Mouse (Mus musculus) megakaryocyte, embryonic 14.5 days (primary cell): ENCODE data around the gene Grin2d. TPM values are rescaled to one million over a fixed set of nuclear protein-coding genes. Genes with fewer than 3 reads are reported as not detected.
A peak's percentile ranks its signal among the peaks of the same experiment; 100 is the strongest.

Source experiments
- H3K27me3 ChIP-seq: replicated peaks from 2 replicates; pipeline ENCODE3; 2012; ENCODE audit warnings: inconsistent platforms
- H3K36me3 ChIP-seq: replicated peaks from 2 replicates; pipeline ENCODE3; 2012; ENCODE audit warnings: low read length, inconsistent platforms, mixed read lengths
- H3K4me1 ChIP-seq: 2 replicates; pipeline ENCODE4 v1.6.1; 2012; ENCODE audit warnings: inconsistent platforms
- H3K4me3 ChIP-seq: replicated peaks from 2 replicates; pipeline ENCODE3; 2012; ENCODE audit warnings: moderate library complexity, mild to moderate bottlenecking, inconsistent platforms
- H3K9me3 ChIP-seq: 2 replicates; pipeline ENCODE4 v1.6.1; 2012; ENCODE audit warnings: inconsistent platforms
- FLI1 ChIP-seq: IDR thresholded peaks from 2 replicates; pipeline ENCODE4 v1.6.1; 2012; ENCODE audit warnings: low read length, inconsistent platforms, mixed read lengths
- GATA1 ChIP-seq: IDR thresholded peaks from 3 replicates; pipeline ENCODE4 v1.6.1; 2012; ENCODE audit warnings: mixed read lengths, low read length, inconsistent platforms, borderline replicate concordance
- polyA plus RNA-seq: library from polyadenylated mRNA; stranded (reverse); fragments of >175 nt; gene quantifications from 2 replicates; pipeline ENCODE4 v1.2.3, GENCODE M21; 2012; ENCODE audit warnings: low replicate concordance; ENCODE audit not compliant: insufficient read depth

Grin2d gene
- polyA plus RNA-seq, 1 experiment, result 0.31 TPM

DNA sequence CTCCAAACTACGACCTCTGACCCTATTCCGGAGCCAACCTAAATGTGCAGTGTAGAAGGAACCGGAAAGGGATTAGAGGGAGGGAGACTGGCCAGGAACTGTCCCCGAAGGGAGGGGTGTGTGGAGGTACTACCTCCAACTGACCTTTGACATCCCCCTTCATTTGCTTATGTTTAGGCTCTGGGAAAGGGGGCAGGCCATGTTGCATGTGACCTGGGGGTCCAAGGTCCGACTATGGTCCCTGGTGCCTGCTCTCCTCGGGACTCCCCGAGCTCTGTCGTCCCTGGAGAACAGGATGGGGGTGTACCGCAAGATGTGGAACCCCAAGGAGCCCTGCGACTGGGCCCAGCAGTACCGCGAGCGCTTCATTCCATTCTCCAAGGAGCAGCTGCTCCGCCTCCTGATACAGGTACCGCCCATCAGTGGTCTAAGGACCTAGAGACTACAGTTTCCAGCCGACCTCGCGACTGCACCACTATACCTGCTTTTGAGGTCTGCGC, 19.1 kb upstream of the Grin2d start:
- 0 out of 2 replicates have a peak, but pooled peaks cover 3% of the 10 kb centered on the region for H3K9me3 ChIP-seq
- TF ChIP-seq GATA1 (no peak), FLI1 (no peak)
- H3K36me3 ChIP-seq, result peaks cover 14% of the 10 kb centered on the region
- peak overlapping the region; percentile 94 for H3K4me3 ChIP-seq
- peaks cover 8% of the 10 kb centered on the region for H3K27me3 ChIP-seq
- H3K4me1 ChIP-seq, result peaks cover 47% of the 10 kb centered on the region

DNA sequence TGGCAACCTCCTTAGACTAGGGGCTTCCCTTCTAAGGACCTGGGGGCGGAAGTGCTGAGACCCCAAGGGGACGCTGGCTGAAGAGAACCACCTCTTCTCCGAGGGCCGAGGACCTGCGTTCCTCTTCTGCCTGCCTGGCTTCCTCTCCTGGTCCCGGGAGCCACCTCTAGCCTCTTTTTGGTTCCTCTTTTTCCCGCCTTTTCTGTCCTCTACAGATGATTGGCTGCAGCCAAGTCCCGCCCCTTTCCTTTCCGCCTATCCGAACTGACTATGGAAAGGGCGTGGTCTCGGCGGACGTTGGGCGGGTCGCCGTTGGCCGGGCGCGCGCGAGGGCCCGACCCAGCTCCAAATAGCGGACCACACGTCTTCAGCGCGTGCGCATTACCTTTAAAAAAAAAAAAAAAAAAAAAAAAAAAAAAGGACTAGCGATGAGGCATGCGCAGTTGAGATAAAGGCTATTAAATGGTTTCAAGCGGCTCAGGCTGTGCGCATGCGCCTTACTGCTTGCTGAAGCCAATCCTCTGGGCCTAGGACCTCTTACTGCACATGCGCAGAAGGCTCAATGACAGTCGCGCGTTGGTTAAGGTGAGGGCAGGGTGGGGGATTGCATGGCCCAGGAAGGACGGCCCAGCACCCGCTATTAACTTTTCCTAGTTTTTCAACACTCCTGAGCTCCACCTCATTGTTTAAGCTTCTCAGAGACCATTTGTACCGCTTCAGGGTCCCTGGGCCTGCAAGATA, 18.5 kb upstream of the Grin2d start, which contains the start of the genes Syngr4 and Tmem143:
Syngr4 (minus strand) TSS at position 198 of the 741 bp plus-strand sequence.
Tmem143 (plus strand) TSS at position 425 of the 741 bp plus-strand sequence.
- H3K4me3 ChIP-seq, result peak within 1 kb of the TSS; percentile 94
- peaks cover 8% of the 10 kb centered on the region for H3K27me3 ChIP-seq
- peaks cover 45% of the 10 kb centered on the region for H3K4me1 ChIP-seq
- 0 out of 2 replicates have a peak, but pooled peaks cover 3% of the 10 kb centered on the region for H3K9me3 ChIP-seq
- TF ChIP-seq GATA1 (no peak), FLI1 (peak; percentile 75; the same call in 1 of the 2 replicates)
- peaks cover 14% of the 10 kb centered on the region for H3K36me3 ChIP-seq

DNA sequence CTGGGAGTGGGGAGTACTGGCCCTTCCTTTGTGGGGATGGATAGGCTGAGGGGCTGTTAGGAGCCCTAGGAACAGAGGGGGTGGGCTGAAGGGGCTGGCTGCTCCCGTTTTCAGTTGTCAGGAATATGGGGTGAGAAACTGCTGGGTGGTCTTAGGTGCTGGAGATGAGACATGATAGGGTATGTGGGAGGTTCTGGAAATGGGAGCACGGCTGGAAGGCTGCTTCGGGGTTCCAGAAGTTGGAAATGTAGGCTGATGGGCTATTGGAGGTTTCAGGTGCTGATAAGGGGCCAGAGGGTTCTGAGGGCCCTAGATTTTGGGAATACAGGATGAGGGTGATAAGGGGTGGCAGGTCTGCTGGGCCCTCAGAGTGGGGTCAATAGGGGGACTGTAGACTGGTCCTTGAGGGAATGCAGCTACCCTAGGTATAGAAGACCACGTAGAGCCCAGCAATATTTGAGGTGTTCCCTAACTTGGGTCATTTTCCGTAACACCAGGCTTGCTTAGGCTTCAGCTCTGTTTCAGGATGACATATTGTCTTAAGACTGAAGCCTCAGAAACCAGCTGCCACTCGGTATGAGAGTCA, 17.8 kb upstream of the Grin2d start:
- H3K9me3 ChIP-seq, result 0 out of 2 replicates have a peak, but pooled peaks cover 3% of the 10 kb centered on the region
- peaks cover 41% of the 10 kb centered on the region for H3K4me1 ChIP-seq
- H3K27me3 ChIP-seq, result peaks cover 8% of the 10 kb centered on the region
- TF ChIP-seq GATA1 (no peak), FLI1 (no peak)
- H3K4me3 ChIP-seq, result peak overlapping the region; percentile 94
- peaks cover 14% of the 10 kb centered on the region for H3K36me3 ChIP-seq

DNA sequence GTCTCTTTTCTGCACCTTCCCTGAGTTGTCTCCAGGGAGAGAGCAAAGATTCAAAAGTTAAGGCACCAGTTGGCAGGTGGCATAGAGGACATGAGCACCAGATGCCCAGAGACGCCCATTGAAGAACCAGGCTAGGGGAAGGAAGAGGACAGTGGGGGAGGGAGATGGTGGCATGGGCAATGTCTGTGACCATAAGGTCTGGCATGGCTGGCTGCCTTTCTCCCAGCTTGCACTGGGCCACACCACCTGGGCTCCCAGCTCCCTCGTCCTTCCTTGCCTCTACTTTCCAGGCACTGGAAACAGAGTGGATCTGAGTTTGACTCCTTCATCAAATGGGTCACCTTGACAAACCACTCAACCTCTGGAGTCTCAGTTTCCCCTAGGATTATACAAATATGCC, 14.5 kb upstream of the Grin2d start:
- no peak for TF ChIP-seq GATA1
- TF ChIP-seq FLI1, result no peak
- no peak overlapping the region for H3K4me3 ChIP-seq
- H3K9me3 ChIP-seq, result 0 out of 2 replicates have a peak, but pooled peaks cover 3% of the 10 kb centered on the region
- peaks cover 8% of the 10 kb centered on the region for H3K27me3 ChIP-seq
- H3K4me1 ChIP-seq, result peaks cover 45% of the 10 kb centered on the region
- no peaks in the 10 kb centered on the region for H3K36me3 ChIP-seq

DNA sequence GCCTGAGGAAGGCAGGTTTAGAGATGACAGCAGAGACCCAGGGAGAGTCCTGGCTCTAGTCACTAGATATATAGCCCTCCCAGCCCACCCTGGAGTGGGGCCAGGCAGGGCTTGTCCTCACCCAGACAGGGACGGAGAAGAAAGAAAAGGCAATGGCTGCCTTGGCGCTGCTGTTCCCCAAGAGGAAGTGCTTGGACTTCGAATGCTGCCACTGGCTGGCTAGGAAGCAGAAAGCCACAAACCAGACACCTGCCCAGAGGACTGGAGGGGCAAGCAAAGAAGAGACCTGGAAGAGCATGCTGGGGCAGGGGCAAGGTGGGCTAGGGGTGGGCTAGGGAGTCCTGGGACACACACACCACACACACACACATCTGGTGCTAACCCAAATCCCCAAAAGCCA, 9.1 kb upstream of the Grin2d start:
- H3K27me3 ChIP-seq, result no peaks in the 10 kb centered on the region
- no peaks in the 10 kb centered on the region for H3K9me3 ChIP-seq
- H3K36me3 ChIP-seq, result peaks cover 43% of the 10 kb centered on the region
- TF ChIP-seq FLI1, result no peak
- TF ChIP-seq GATA1, result no peak
- no peak overlapping the region for H3K4me3 ChIP-seq
- H3K4me1 ChIP-seq, result peaks cover 27% of the 10 kb centered on the region

DNA sequence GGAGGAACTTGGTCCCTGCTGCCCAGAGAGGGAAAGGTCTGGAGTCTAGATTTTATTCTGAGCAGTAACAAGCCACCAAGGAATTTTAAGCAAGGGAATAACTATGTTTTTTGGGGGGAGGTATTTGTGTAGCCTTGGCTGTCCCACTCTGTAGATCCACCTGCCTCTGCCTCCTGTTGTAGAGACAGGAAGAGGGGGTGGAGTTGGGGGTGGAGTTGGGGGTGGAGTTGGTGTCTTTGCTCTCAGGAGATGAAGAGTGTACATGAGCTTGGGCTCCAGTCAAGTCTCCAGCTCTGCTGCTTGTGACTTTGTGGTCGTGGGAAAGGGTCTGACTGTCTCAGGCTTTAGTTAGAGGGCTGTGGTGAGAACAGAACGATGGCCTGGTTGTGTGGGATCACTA, 2.8 kb upstream of the Grin2d start:
- H3K36me3 ChIP-seq, result peaks cover 97% of the 10 kb centered on the region
- no peak overlapping the region for H3K4me3 ChIP-seq

DNA sequence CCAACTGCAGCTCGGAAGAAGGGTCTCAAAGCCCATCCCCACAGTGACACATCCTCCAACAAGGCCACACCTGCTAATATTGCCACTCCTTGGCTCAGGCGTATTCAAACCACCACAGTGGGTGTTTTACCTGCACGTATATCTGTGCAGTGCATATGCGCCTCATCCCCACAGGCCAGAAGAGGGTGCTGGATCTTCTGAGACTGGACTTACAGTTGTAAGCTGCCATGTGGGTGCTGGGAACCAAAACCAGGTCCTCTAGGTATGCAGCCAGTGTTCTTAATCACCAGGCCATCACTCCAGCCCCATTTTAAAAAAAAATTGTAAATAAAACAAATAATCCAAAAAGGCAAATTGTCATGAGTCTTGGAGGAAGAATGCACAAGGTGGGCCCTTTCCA, 2.4 kb upstream of the Grin2d start:
- Histone ChIP-seq H3K4me1 (peaks cover 14% of the 10 kb centered on the region), H3K4me3 (no peak overlapping the region), H3K9me3 (0 out of 2 replicates have a peak, but pooled peaks cover 3% of the 10 kb centered on the region), H3K27me3 (no peaks in the 10 kb centered on the region), H3K36me3 (peaks cover 97% of the 10 kb centered on the region)
- no peak for TF ChIP-seq GATA1
- TF ChIP-seq FLI1, result no peak

More for the DNA sequence above, 2.8 kb upstream of the Grin2d start:
- Histone ChIP-seq H3K9me3 (0 out of 2 replicates have a peak, but pooled peaks cover 3% of the 10 kb centered on the region), H3K27me3 (no peaks in the 10 kb centered on the region), H3K4me1 (peaks cover 11% of the 10 kb centered on the region; the same call in 1 of the 2 replicates)
- TF ChIP-seq GATA1 (no peak), FLI1 (no peak)

DNA sequence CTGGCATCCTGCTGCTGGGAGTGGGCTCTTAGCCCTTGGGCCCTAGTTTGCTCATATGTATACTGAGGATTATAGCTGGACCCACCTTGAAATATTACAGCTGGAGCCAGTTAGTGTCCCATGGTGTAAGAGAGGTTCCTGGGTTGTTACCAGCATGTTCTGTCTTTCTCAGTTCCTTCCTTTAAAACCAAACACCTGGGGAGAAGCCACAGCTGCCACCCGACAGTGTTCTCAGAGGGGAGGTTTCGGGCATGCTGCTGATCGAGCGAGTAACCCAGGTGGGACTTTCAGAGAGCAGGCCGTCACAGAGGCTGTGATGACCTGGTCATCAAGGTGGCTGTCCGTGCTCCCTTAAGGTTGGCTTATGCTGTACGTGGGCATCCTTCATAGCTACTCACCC, 1.3 kb downstream of the Grin2d start:
- Histone ChIP-seq H3K4me1 (peaks cover 33% of the 10 kb centered on the region), H3K4me3 (no peak overlapping the region), H3K9me3 (0 out of 2 replicates have a peak, but pooled peaks cover 3% of the 10 kb centered on the region), H3K36me3 (peaks cover 81% of the 10 kb centered on the region), H3K27me3 (peaks cover 2% of the 10 kb centered on the region)
- no peak for TF ChIP-seq FLI1
- no peak for TF ChIP-seq GATA1

DNA sequence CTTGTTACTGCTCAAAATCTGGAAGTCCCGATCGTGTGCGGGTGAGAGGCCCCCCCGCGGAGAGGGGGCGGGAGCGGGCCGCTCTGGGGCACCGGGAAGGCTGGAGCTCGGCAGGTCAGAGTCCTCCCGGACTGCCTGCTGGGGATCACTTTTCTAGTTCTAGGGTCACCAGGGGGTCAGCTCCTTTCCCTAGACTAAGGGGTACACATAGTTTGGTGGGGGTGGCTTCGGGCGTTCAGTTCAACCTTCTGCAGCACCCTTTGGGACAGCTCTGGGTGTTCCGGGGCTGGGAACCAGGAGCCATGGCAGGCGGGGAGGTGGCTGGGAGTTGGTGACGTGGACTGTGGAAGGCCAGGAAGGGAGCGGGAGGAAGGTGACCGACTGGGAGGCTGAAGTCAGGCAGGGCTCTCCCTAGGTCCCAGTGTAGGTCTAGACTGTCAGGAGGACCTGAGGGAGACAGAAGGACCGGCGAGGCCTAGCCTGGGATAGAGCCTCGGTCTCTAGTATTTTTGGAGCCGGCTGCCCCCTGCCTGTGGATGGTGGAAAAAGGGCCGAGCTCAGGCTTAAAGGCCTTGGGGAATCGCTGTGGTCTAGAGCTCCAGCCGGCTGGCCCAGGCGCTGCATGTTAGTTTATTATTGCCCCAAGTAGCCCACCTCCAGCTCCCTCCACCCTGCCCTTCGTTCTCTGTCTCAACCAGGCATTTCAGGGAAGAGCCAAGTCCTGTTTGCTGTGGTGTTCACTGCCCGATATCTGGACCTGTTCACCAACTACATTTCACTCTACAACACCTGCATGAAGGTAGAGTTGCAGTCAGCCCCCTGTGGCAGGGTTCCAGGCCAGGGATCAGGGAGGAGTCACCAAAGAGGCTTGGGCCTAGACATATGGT, 4.9 kb downstream of the Grin2d start:
- H3K4me1 ChIP-seq, result peaks cover 54% of the 10 kb centered on the region
- peak overlapping the region; percentile 94 for H3K4me3 ChIP-seq
- H3K36me3 ChIP-seq, result peaks cover 46% of the 10 kb centered on the region
- H3K9me3 ChIP-seq, result no peaks in the 10 kb centered on the region
- peaks cover 38% of the 10 kb centered on the region for H3K27me3 ChIP-seq
- TF ChIP-seq GATA1 (no peak), FLI1 (no peak)
